Mouse (Mus musculus): ENCODE measurements around the gene Theg. TPM values are rescaled to one million over a fixed set of nuclear protein-coding genes. Genes with fewer than 3 reads are reported as not detected.
A peak's percentile ranks its signal among the peaks of the same experiment; 100 is the strongest.

Theg gene
- polyA plus RNA-seq, 1 experiment from 2014 or later = not detected

DNA sequence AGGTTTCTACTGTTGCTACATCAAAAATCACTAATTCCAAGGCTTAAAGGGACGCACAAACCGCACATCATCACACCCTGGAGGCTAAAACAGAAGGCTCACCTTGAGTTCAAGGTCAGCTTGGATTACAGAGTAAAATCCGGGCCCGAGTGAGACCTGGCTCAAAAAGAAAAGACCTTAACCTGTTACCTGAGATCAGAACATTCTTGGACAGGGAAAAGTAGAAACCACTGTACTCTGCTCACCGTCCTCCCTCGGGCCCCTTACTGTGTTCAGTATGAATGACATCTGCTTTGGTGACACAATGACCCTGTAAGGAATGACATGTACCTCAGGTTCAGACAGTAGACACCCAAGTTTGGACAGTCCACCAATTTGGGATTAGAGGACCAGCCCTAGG lies 12.3 kb downstream of the Theg start:
- Histone ChIP-seq H3K27ac (no peak overlapping the region), H3K4me1 (replicated peaks) (no peaks in the 10 kb centered on the region), H3K36me3 (no peaks in the 10 kb centered on the region), H3K9me3 (no peaks in the 10 kb centered on the region), H3K4me2 (replicated peaks) (no peak overlapping the region), H3K9ac (replicated peaks) (no peak overlapping the region), H3K4me3 (replicated peaks) (no peak overlapping the region), H3K27me3 (no peaks in the 10 kb centered on the region)
- no peak for ATAC-seq
- 94% methylated on average over 6 of the region's 6 CpGs for WGBS

DNA sequence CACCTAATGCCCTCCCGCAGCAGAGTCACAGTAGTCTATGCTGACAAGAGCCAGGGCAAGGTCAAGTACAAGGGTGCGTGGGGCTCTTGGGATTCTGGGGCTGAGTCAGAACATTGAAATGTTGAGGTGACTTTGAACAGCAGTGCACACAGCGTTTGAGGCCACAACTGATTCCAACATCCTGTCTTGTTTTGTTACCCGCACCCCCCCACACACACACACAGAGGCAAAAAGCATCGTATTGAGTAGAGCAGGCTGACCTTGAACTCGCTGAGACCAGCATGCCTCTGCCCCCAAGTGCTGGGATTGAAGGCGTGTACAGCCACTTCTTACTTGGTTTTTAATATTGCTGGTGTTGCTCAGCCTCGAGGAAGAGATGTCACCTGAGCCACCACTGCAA lies 12.8 kb downstream of the Theg start:
- WGBS = 90% methylated on average over 8 of the region's 8 CpGs
- no peaks in the 10 kb centered on the region for H3K9me3 ChIP-seq

GRCm38 (mm10) chr10:79573611-79574010 lies 13.5 kb downstream of the Theg start:
- Histone ChIP-seq H3K9ac (replicated peaks) (no peak overlapping the region), H3K4me3 (replicated peaks) (no peak overlapping the region)
- WGBS = 90% methylated on average over 6 of the region's 6 CpGs

More for the DNA sequence above, 12.8 kb downstream of the Theg start:
- Histone ChIP-seq H3K27me3 (no peaks in the 10 kb centered on the region), H3K4me1 (replicated peaks) (no peaks in the 10 kb centered on the region), H3K27ac (no peak overlapping the region), H3K36me3 (no peaks in the 10 kb centered on the region), H3K4me2 (replicated peaks) (no peak overlapping the region), H3K9ac (replicated peaks) (no peak overlapping the region), H3K4me3 (replicated peaks) (no peak overlapping the region)
- ATAC-seq = no peak

DNA sequence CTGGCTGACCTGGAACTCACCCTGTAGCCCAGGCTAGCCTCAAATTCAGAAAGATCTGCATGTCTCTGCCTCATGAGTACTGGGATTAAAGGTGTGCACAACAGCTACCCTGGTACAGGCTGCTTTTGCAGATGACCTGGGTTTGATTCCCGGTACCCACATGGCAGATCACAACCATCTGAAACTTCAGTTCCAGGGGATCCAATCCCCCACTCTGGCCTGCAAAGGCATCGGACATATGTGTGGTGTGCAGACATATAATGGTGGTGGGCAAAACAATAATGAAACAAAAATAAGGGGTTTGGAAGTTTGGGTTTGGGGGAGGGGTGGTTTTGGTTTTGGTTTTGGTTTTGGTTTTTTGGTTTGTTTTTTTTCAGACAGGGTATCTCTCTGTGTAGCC lies 15.8 kb downstream of the Theg start:
- no peak overlapping the region for H3K4me3 ChIP-seq (replicated peaks)
- ATAC-seq = no peak
- no peak overlapping the region for H3K27ac ChIP-seq
- no peaks in the 10 kb centered on the region for H3K9me3 ChIP-seq
- H3K36me3 ChIP-seq = no peaks in the 10 kb centered on the region
- 97% methylated on average over 2 of the region's 2 CpGs for WGBS
- no peaks in the 10 kb centered on the region for H3K27me3 ChIP-seq
- no peak overlapping the region for H3K4me2 ChIP-seq (replicated peaks)
- no peaks in the 10 kb centered on the region for H3K4me1 ChIP-seq (replicated peaks)
- H3K9ac ChIP-seq (replicated peaks) = no peak overlapping the region

More at GRCm38 (mm10) chr10:79573611-79574010, 13.5 kb downstream of the Theg start:
- Histone ChIP-seq H3K27ac (no peak overlapping the region), H3K36me3 (no peaks in the 10 kb centered on the region), H3K9me3 (no peaks in the 10 kb centered on the region), H3K27me3 (no peaks in the 10 kb centered on the region), H3K4me2 (replicated peaks) (no peak overlapping the region), H3K4me1 (replicated peaks) (no peaks in the 10 kb centered on the region)
- ATAC-seq = no peak

GRCm38 (mm10) chr10:79569921-79570320 lies 17.2 kb downstream of the Theg start:
- Histone ChIP-seq H3K4me3 (replicated peaks) (no peak overlapping the region), H3K4me2 (replicated peaks) (no peak overlapping the region), H3K36me3 (no peaks in the 10 kb centered on the region), H3K9me3 (no peaks in the 10 kb centered on the region), H3K9ac (replicated peaks) (no peak overlapping the region), H3K4me1 (replicated peaks) (no peaks in the 10 kb centered on the region), H3K27ac (no peak overlapping the region), H3K27me3 (no peaks in the 10 kb centered on the region)
- no peak for ATAC-seq
- WGBS = 95% methylated on average over 5 of the region's 5 CpGs

GRCm38 (mm10) chr10:79559716-79560115 lies 27.4 kb downstream of the Theg start:
- no peak for ATAC-seq
- WGBS = 93% methylated on average over 2 of the region's 2 CpGs

DNA sequence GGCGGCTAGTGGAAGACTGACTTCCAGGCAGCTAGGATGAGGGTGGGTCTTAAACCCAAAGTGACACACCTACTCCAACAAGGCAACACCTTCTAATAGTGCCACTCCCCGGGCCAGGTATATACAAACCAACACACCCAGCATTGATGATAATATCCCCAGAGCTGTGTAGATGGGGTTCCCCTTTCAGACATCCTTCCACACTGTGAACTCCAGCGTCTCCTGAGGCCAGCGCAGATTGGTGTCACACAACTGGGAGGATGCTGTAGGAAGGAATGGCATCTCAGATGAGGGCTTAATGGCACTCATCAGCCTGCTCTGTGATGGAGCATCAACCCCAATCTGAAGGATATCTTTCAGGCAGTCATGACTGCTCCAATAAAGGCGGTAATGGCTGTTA lies 29.6 kb downstream of the Theg start:
- Histone ChIP-seq H3K36me3 (no peaks in the 10 kb centered on the region), H3K9ac (replicated peaks) (no peak overlapping the region), H3K4me1 (replicated peaks) (peaks cover 24% of the 10 kb centered on the region), H3K27ac (no peak overlapping the region), H3K4me3 (replicated peaks) (no peak overlapping the region), H3K27me3 (no peaks in the 10 kb centered on the region), H3K9me3 (no peaks in the 10 kb centered on the region), H3K4me2 (replicated peaks) (no peak overlapping the region)
- ATAC-seq = no peak
- 97% methylated on average over 5 of the region's 5 CpGs for WGBS

More at GRCm38 (mm10) chr10:79559716-79560115, 27.4 kb downstream of the Theg start:
- Histone ChIP-seq H3K27me3 (no peaks in the 10 kb centered on the region), H3K27ac (no peak overlapping the region), H3K4me1 (replicated peaks) (peaks cover 6% of the 10 kb centered on the region; the same call in 1 of the 2 replicates), H3K9me3 (no peaks in the 10 kb centered on the region), H3K4me2 (replicated peaks) (no peak overlapping the region), H3K9ac (replicated peaks) (no peak overlapping the region), H3K4me3 (replicated peaks) (no peak overlapping the region), H3K36me3 (no peaks in the 10 kb centered on the region)

GRCm38 (mm10) chr10:79556951-79557350 lies 30.2 kb downstream of the Theg start:
- no peak for ATAC-seq
- Histone ChIP-seq H3K4me2 (replicated peaks) (no peak overlapping the region), H3K27ac (no peak overlapping the region), H3K9ac (replicated peaks) (no peak overlapping the region), H3K36me3 (no peaks in the 10 kb centered on the region), H3K27me3 (no peaks in the 10 kb centered on the region), H3K4me1 (replicated peaks) (peaks cover 28% of the 10 kb centered on the region), H3K9me3 (no peaks in the 10 kb centered on the region), H3K4me3 (replicated peaks) (no peak overlapping the region)
- WGBS = 94% methylated on average over 5 of the region's 5 CpGs

- Histone ChIP-seq H3K4me1 (replicated peaks) (peaks cover 31% of the 10 kb centered on the region), H3K9ac (replicated peaks) (peak overlapping the region; percentile 95), H3K4me2 (replicated peaks) (peak overlapping the region; percentile 93), H3K9me3 (no peaks in the 10 kb centered on the region), H3K4me3 (replicated peaks) (peak overlapping the region; percentile 91), H3K36me3 (peaks cover 5% of the 10 kb centered on the region), H3K27me3 (no peaks in the 10 kb centered on the region), H3K27ac (no peak overlapping the region)
- WGBS = 30% methylated on average over 7 of the region's 7 CpGs
- no peak; the same call in 1 of the 2 replicates for ATAC-seq
These were observed 31.9 kb downstream of the Theg start for GRCm38 (mm10) chr10:79555238-79555724.

DNA sequence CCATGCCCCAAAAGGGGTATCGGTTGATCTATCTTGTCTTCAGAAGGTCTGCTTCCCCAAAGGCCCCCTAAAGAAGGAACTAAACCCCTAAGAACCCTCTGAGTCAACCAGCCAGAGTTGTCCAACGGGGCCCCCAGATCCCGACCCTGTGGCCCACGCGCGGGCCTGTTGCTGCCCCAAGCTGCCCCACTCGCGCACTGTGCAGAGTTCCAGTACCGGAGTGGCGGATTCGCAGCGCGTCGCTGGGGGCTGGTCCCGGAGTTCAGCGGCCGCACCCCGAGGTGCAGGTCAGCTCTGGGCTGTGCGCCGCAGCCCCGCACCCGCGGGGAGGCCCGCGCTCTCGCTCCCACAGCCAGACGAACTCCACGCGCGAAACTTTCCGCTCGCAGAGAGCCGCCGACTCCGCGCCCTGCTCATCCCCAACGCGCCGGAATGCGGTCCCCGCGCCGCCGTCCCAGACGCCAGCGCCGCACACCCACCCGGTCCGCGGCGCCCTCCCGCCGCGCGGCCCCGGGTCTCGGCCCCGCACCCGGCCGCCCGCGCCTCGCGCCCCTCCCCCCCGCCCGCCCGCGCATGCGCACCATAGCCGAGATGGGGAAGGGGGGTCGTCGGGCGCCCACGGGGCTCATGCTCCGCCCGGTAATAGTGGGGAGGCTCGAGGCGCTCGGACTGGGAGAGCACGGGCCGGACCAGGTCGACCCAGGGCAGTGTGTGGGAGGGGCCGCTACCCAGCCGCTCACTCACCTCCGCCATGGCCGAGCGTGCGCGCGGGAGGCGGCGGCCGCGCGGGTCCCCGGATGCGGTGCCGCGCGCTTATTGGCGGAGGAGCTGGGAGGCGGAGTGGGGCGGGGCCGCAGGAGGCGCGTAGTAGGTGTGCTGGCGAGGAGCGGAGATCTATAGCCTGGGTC lies 32.5 kb downstream of the Theg start, which contains the start of gene Mier2:
TSS of gene Mier2 (minus strand) at position 870 of the 908 bp plus-strand sequence.
- Histone ChIP-seq H3K27ac (peak within 1 kb of the TSS; percentile 77), H3K9ac (replicated peaks) (peak within 1 kb of the TSS; percentile 95), H3K4me2 (replicated peaks) (peak within 1 kb of the TSS; percentile 93), H3K9me3 (no peaks in the 10 kb centered on the region), H3K36me3 (peaks cover 12% of the 10 kb centered on the region), H3K4me1 (replicated peaks) (peaks cover 31% of the 10 kb centered on the region), H3K27me3 (no peaks in the 10 kb centered on the region), H3K4me3 (replicated peaks) (peak within 1 kb of the TSS; percentile 91)
- peak; percentile 91 for ATAC-seq
- WGBS = under 1% methylated on average over 93 of the region's 108 CpGs

GRCm38 (mm10) chr10:79553691-79554090 lies 33.4 kb downstream of the Theg start:
- ATAC-seq = no peak

DNA sequence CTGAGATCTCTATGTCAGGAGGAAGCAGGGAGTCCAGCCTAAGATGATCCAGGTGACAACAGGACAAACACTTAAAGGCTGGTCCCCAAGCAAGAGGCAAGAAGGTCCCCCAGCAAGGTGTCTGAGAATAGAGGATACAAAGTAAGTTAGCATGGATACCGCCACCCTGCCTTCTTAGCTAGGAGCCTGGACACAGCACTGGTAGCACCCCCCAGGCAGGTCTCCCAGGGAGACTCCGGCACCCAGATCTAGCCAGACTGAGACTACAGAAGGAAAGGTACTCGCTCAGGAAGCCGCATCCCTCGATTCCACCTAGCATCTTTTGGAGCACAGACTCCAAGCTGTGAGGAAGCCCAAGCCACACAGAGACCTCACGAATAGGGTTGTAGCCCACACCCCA lies 34.0 kb downstream of the Theg start:
- H3K4me3 ChIP-seq (replicated peaks) = peak overlapping the region; percentile 91; the same call in 1 of the 2 replicates
- ATAC-seq = no peak
- H3K4me2 ChIP-seq (replicated peaks) = peak overlapping the region; percentile 93
- H3K4me1 ChIP-seq (replicated peaks) = peaks cover 31% of the 10 kb centered on the region
- no peaks in the 10 kb centered on the region for H3K27me3 ChIP-seq
- peak overlapping the region; percentile 95; the same call in 1 of the 2 replicates for H3K9ac ChIP-seq (replicated peaks)
- 92% methylated on average over 6 of the region's 6 CpGs for WGBS
- no peak overlapping the region for H3K27ac ChIP-seq
- H3K36me3 ChIP-seq = peaks cover 26% of the 10 kb centered on the region
- no peaks in the 10 kb centered on the region for H3K9me3 ChIP-seq

More at GRCm38 (mm10) chr10:79553691-79554090, 33.4 kb downstream of the Theg start:
- Histone ChIP-seq H3K9ac (replicated peaks) (peak overlapping the region; percentile 95), H3K4me2 (replicated peaks) (peak overlapping the region; percentile 93), H3K4me3 (replicated peaks) (peak overlapping the region; percentile 91), H3K27ac (no peak overlapping the region), H3K36me3 (peaks cover 21% of the 10 kb centered on the region), H3K27me3 (no peaks in the 10 kb centered on the region), H3K9me3 (no peaks in the 10 kb centered on the region), H3K4me1 (replicated peaks) (peaks cover 31% of the 10 kb centered on the region)
- WGBS = 44% methylated on average over 10 of the region's 10 CpGs
